Mouse (Mus musculus) erythroblast, embryonic 14.5 days (primary cell): Measurements from ENCODE around the gene Vps13c. TPM values are rescaled to one million over a fixed set of nuclear protein-coding genes. Genes with fewer than 3 reads are reported as not detected.

ENCODE experiments used
- H3K27me3 ChIP-seq: 2 replicates; pipeline ENCODE4 v1.6.1; 2012; ENCODE audit warnings: inconsistent platforms; ENCODE audit not compliant: control insufficient read depth
- H3K36me3 ChIP-seq: 2 replicates; pipeline ENCODE4 v1.6.1; 2012; ENCODE audit warnings: mild to moderate bottlenecking, inconsistent platforms; ENCODE audit not compliant: control insufficient read depth
- H3K4me1 ChIP-seq: 2 replicates; pipeline ENCODE4 v1.6.1; 2012; ENCODE audit warnings: inconsistent platforms; ENCODE audit not compliant: control insufficient read depth
- H3K4me3 ChIP-seq: replicated peaks from 2 replicates; pipeline ENCODE3; 2012; ENCODE audit warnings: moderate library complexity, mild to moderate bottlenecking, inconsistent platforms
- H3K9me3 ChIP-seq: 2 replicates; pipeline ENCODE4 v1.6.1; 2012; ENCODE audit warnings: low read length, inconsistent platforms, mixed read lengths; ENCODE audit not compliant: control insufficient read depth
- GATA1 ChIP-seq: IDR thresholded peaks from 2 replicates; pipeline ENCODE4 v1.6.1; 2012; ENCODE audit warnings: low read length, inconsistent platforms, mixed read lengths
- TAL1 ChIP-seq: IDR thresholded peaks from 3 replicates; pipeline ENCODE4 v1.6.1; 2012; ENCODE audit warnings: low read length, inconsistent platforms, mixed read lengths
- polyA plus RNA-seq: library from polyadenylated mRNA; stranded (reverse); fragments of >175 nt; gene quantifications from 2 replicates; pipeline ENCODE4 v1.2.3, GENCODE M21; 2012

Gene Vps13c
- polyA plus RNA-seq, 1 experiment, result 0.26 TPM

- Histone ChIP-seq H3K36me3 (peaks cover 25% of the 10 kb centered on the region), H3K27me3 (no peaks in the 10 kb centered on the region), H3K4me3 (no peak overlapping the region), H3K9me3 (no peaks in the 10 kb centered on the region), H3K4me1 (peaks cover 69% of the 10 kb centered on the region)
- TF ChIP-seq TAL1, result no peak
- no peak for TF ChIP-seq GATA1
These were observed 5.9 kb downstream of the Vps13c start for GRCm38 (mm10) chr9:67846089-67846488.

- Histone ChIP-seq H3K36me3 (peaks cover 25% of the 10 kb centered on the region), H3K4me1 (peaks cover 57% of the 10 kb centered on the region), H3K9me3 (no peaks in the 10 kb centered on the region), H3K4me3 (no peak overlapping the region), H3K27me3 (no peaks in the 10 kb centered on the region)
- TF ChIP-seq GATA1 (no peak), TAL1 (no peak)
These were observed 7.4 kb downstream of the Vps13c start for GRCm38 (mm10) chr9:67847606-67848005.

- no peak for TF ChIP-seq TAL1
- TF ChIP-seq GATA1, result no peak
- Histone ChIP-seq H3K9me3 (no peaks in the 10 kb centered on the region), H3K36me3 (peaks cover 42% of the 10 kb centered on the region), H3K4me1 (peaks cover 44% of the 10 kb centered on the region), H3K4me3 (no peak overlapping the region), H3K27me3 (no peaks in the 10 kb centered on the region)
These were observed 9.2 kb downstream of the Vps13c start for GRCm38 (mm10) chr9:67849397-67849796.

GRCm38 (mm10) chr9:67849846-67850245, 9.7 kb downstream of the Vps13c start:
- Histone ChIP-seq H3K4me1 (peaks cover 40% of the 10 kb centered on the region), H3K9me3 (no peaks in the 10 kb centered on the region), H3K4me3 (no peak overlapping the region), H3K27me3 (no peaks in the 10 kb centered on the region), H3K36me3 (peaks cover 45% of the 10 kb centered on the region)
- TF ChIP-seq GATA1 (no peak), TAL1 (no peak)

GRCm38 (mm10) chr9:67851150-67851549, 11.0 kb downstream of the Vps13c start:
- no peak for TF ChIP-seq GATA1
- TF ChIP-seq TAL1, result no peak
- Histone ChIP-seq H3K4me3 (no peak overlapping the region), H3K9me3 (no peaks in the 10 kb centered on the region), H3K4me1 (peaks cover 31% of the 10 kb centered on the region), H3K36me3 (peaks cover 51% of the 10 kb centered on the region), H3K27me3 (no peaks in the 10 kb centered on the region)

GRCm38 (mm10) chr9:67860273-67860672, 20.1 kb downstream of the Vps13c start:
- no peaks in the 10 kb centered on the region for H3K27me3 ChIP-seq
- peaks cover 57% of the 10 kb centered on the region for H3K36me3 ChIP-seq
- TF ChIP-seq TAL1, result no peak
- TF ChIP-seq GATA1, result no peak
- peaks cover 52% of the 10 kb centered on the region for H3K4me1 ChIP-seq
- H3K9me3 ChIP-seq, result no peaks in the 10 kb centered on the region
- H3K4me3 ChIP-seq, result no peak overlapping the region

- no peaks in the 10 kb centered on the region for H3K27me3 ChIP-seq
- peaks cover 65% of the 10 kb centered on the region for H3K4me1 ChIP-seq
- H3K4me3 ChIP-seq, result no peak overlapping the region
- no peaks in the 10 kb centered on the region for H3K9me3 ChIP-seq
- H3K36me3 ChIP-seq, result peaks cover 48% of the 10 kb centered on the region
- TF ChIP-seq TAL1 (no peak), GATA1 (no peak)
These were observed 23.1 kb downstream of the Vps13c start for GRCm38 (mm10) chr9:67863332-67863731.

GRCm38 (mm10) chr9:67864011-67864410, 23.8 kb downstream of the Vps13c start:
- Histone ChIP-seq H3K27me3 (no peaks in the 10 kb centered on the region), H3K4me1 (peaks cover 63% of the 10 kb centered on the region), H3K9me3 (no peaks in the 10 kb centered on the region), H3K4me3 (no peak overlapping the region), H3K36me3 (peaks cover 43% of the 10 kb centered on the region)
- TF ChIP-seq GATA1 (no peak), TAL1 (no peak)

GRCm38 (mm10) chr9:67865411-67865810, 25.2 kb downstream of the Vps13c start:
- Histone ChIP-seq H3K36me3 (peaks cover 44% of the 10 kb centered on the region), H3K4me1 (peaks cover 68% of the 10 kb centered on the region), H3K27me3 (no peaks in the 10 kb centered on the region), H3K9me3 (no peaks in the 10 kb centered on the region), H3K4me3 (no peak overlapping the region)
- TF ChIP-seq GATA1 (no peak), TAL1 (no peak)

- Histone ChIP-seq H3K4me1 (peaks cover 65% of the 10 kb centered on the region), H3K36me3 (peaks cover 43% of the 10 kb centered on the region)
- TF ChIP-seq GATA1, result no peak
- no peak for TF ChIP-seq TAL1
These were observed 27.2 kb downstream of the Vps13c start for GRCm38 (mm10) chr9:67867411-67867810.

More at GRCm38 (mm10) chr9:67867411-67867810, 27.2 kb downstream of the Vps13c start:
- Histone ChIP-seq H3K9me3 (no peaks in the 10 kb centered on the region), H3K27me3 (no peaks in the 10 kb centered on the region), H3K4me3 (no peak overlapping the region)
